Mouse (Mus musculus) testis, adult 2 months (tissue): ENCODE data around the gene Fam131c. TPM values are rescaled to one million over a fixed set of nuclear protein-coding genes. Genes with fewer than 3 reads are reported as not detected.

Experiments
- H3K27ac ChIP-seq: fragments of 200-500 bp; 2 replicates; pipeline ENCODE4 v1.5.1; 2012; ENCODE audit warnings: low read depth, low read length; ENCODE audit not compliant: control insufficient read depth, insufficient read depth
- H3K27me3 ChIP-seq: fragments of 200-500 bp; 2 replicates; pipeline ENCODE4 v1.6.1; 2012; ENCODE audit warnings: mild to moderate bottlenecking, low read length, moderate library complexity; ENCODE audit not compliant: control insufficient read depth, insufficient read depth
- H3K36me3 ChIP-seq: fragments of 200-500 bp; 2 replicates; pipeline ENCODE4 v1.6.1; 2012; ENCODE audit warnings: mild to moderate bottlenecking, low read length; ENCODE audit not compliant: control insufficient read depth, insufficient read depth
- H3K4me1 ChIP-seq: fragments of 200-500 bp; 2 replicates; pipeline ENCODE4 v1.6.1; 2012; ENCODE audit warnings: low read length; ENCODE audit not compliant: control insufficient read depth, insufficient read depth
- H3K4me3 ChIP-seq: fragments of 200-500 bp; 2 replicates; pipeline ENCODE4 v1.5.1; 2012; ENCODE audit warnings: low read depth, mild to moderate bottlenecking, low read length, moderate library complexity, mixed read lengths; ENCODE audit not compliant: control insufficient read depth
- CTCF ChIP-seq: fragments of 200-500 bp; IDR thresholded peaks from 2 replicates; pipeline ENCODE4 v1.5.1; 2012; ENCODE audit warnings: low read depth, mild to moderate bottlenecking, inconsistent platforms, low read length, moderate library complexity; ENCODE audit not compliant: control insufficient read depth, insufficient read depth, insufficient replicate concordance
- POLR2A ChIP-seq: fragments of 200-500 bp; IDR thresholded peaks from 2 replicates; pipeline ENCODE4 v1.6.1; 2012; ENCODE audit warnings: low read depth, mild to moderate bottlenecking, inconsistent platforms, low read length, moderate library complexity; ENCODE audit not compliant: control insufficient read depth
- polyA plus RNA-seq: library from polyadenylated mRNA; depleted of rRNA; stranded (reverse); fragments of >200 nt; gene quantifications from 2 replicates; pipeline ENCODE4 v1.2.3, GENCODE M21; 2012

Gene Fam131c
- polyA plus RNA-seq, 1 experiment, result 7.9 TPM

DNA sequence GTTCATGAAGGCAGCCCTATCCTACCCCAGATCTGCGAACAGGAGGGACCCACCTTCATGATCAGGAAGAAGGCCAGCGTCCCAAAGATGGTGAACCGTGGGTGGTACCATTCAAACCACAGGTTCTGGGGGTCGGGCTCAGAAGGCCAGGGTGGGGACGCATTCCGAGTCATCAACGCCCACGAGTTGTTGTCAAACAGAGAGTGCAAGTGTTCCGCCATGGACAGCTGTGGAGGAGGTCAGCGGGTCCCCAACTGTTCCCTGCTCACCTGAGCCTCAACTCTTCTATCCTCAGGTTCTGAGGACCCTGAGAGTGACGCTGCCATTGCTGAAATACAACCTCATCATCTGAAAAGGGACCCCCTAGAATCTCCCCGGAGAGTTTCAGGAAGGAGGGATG is 23.3 kb downstream of the Fam131c start:
- Histone ChIP-seq H3K4me1 (no peaks in the 10 kb centered on the region; the same call in 1 of the 2 replicates), H3K4me3 (no peak overlapping the region)

DNA sequence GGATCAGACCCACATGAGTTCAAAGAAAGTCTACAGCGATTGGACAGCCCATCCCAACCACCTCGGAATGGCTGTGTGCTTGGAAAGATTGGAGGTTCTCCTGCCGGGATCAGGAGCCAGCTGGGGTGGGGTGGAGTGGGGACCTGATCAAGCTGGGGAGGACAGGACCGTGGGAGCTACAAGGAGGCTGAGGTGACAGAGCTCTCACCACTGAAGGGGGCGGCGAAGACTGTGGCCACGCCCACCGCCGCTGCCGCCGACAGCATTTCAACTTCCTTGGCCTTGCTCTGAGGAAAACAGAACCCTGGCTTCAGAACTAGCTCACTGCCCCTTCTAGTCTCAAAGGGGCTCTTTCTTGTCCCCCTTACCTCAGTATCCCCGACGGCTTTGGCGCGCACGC is 26.7 kb downstream of the Fam131c start:
- H3K36me3 ChIP-seq, result no peaks in the 10 kb centered on the region
- H3K4me3 ChIP-seq, result no peak overlapping the region; the same call in 1 of the 2 replicates
- TF ChIP-seq CTCF (no peak), POLR2A (no peak)
- no peak overlapping the region for H3K27ac ChIP-seq
- H3K4me1 ChIP-seq, result no peaks in the 10 kb centered on the region; the same call in 1 of the 2 replicates
- H3K27me3 ChIP-seq, result no peaks in the 10 kb centered on the region

More for the DNA sequence above, 23.3 kb downstream of the Fam131c start:
- no peak overlapping the region for H3K27ac ChIP-seq
- H3K27me3 ChIP-seq, result no peaks in the 10 kb centered on the region
- TF ChIP-seq CTCF (no peak), POLR2A (no peak)
- H3K36me3 ChIP-seq, result no peaks in the 10 kb centered on the region

DNA sequence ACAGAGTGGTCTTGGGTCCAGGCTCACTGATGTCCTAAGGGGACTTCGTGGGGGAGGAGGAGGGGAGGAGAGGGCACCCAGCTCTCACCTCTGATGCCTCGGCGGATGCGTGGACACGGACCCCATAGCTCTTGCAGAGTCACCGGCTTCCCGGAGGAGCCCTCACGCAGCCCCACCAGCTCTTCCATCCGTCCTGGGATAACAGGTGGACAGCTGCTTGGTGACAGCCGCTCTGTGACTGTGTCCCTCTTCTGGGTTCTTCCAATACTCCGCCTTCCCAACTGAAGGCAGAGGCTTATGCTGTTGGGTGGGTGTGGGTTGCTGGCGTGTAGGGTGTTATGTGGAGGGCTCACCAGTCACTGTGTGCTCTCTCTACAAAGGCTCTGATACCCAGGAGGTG is 29.8 kb downstream of the Fam131c start:
- H3K36me3 ChIP-seq, result no peaks in the 10 kb centered on the region
- no peak overlapping the region for H3K27ac ChIP-seq
- no peaks in the 10 kb centered on the region for H3K27me3 ChIP-seq

DNA sequence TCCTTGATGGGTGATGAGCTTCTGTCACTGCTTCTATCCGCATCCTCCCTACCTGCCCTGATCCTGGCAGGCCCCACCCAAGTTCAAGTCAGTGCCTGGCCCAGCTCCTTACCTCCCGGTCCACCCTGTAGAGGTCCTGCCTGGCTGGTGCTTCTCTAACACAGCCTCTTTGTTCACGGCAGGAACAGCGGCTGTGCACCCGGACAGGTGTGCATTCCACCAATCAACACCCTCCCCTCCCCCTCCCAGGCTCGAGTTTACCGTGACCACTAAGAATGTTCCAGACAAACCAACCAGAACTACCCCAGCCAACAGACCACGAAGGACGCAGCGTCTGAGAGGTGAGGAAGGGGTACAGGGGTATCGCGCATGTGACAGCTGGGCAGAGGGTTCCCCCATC is 30.5 kb downstream of the Fam131c start, which contains the start of gene Clcnka:
Gene Clcnka, minus strand, starts transcription at position 180 of the 400 bp plus-strand sequence.
- no peaks in the 10 kb centered on the region; the same call in 1 of the 2 replicates for H3K4me1 ChIP-seq
- H3K36me3 ChIP-seq, result no peaks in the 10 kb centered on the region
- TF ChIP-seq CTCF (no peak), POLR2A (no peak)
- no peak within 1 kb of the TSS for H3K4me3 ChIP-seq
- no peak within 1 kb of the TSS for H3K27ac ChIP-seq
- H3K27me3 ChIP-seq, result no peaks in the 10 kb centered on the region

More for the DNA sequence above, 29.8 kb downstream of the Fam131c start:
- TF ChIP-seq POLR2A (no peak), CTCF (no peak)
- Histone ChIP-seq H3K4me3 (no peak overlapping the region), H3K4me1 (no peaks in the 10 kb centered on the region; the same call in 1 of the 2 replicates)

DNA sequence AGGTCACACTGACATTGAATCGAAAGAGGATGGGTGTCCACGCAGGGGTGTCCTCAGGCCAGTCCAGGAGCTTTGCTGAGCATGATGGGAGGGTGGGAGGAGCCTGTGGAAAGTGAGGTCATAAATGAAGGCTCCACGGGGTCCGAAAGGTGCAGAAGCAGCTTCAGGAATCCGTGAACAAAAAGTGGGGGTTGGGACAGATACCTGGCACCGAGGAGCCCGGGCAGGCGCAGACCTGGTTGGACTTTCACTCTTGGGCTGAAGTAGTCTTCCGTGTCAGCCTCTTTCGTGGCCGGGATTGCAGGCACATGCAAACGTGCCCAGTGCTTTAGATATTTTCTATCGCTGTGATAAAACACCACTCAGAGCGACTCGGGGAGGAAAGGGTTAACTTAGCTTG is 32.2 kb downstream of the Fam131c start:
- H3K27me3 ChIP-seq, result no peaks in the 10 kb centered on the region
- no peak overlapping the region for H3K4me3 ChIP-seq
- H3K36me3 ChIP-seq, result no peaks in the 10 kb centered on the region
- TF ChIP-seq POLR2A (no peak), CTCF (no peak)
- H3K4me1 ChIP-seq, result no peaks in the 10 kb centered on the region; the same call in 1 of the 2 replicates
- H3K27ac ChIP-seq, result no peak overlapping the region

DNA sequence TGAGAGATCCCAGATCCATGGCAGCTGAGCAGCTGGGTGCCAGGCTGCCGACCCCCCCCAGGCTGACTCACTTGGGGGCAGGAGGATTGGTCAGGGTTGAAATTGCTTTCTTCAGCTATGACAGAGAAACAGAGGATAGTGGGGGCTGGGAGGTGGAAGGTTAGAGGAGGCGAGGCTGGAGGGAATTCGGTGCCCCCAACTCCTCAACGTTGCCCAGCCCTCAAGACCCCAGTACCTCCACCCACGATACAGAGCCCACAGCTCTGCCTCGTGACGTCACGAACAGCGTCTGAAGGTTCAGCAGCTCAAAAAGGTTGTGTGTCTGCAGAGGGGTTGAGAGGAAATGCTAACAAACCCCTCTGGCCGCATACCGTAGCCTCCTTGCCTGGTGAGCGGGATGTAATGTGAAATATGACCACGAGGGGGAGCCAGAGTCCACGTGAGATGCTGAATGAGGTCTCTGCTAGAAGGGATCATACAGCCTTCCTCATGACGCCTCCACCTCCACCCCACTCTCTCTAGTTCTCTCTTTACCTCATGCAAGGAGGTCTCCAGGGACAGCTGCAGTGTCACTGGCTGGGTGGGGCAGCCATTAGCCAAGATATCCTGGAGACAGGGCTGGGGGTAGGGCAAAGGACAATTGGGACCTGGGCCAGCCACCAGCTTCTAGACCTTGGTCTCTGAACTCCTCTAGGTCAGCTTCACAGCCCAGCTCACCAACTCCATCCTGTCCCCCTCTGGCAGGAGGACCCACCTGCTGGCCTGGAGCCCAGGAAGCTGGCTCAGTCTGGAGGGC is 36.7 kb downstream of the Fam131c start:
- no peak overlapping the region for H3K4me3 ChIP-seq
- TF ChIP-seq CTCF (peak; percentile 98), POLR2A (no peak)
- H3K36me3 ChIP-seq, result no peaks in the 10 kb centered on the region

DNA sequence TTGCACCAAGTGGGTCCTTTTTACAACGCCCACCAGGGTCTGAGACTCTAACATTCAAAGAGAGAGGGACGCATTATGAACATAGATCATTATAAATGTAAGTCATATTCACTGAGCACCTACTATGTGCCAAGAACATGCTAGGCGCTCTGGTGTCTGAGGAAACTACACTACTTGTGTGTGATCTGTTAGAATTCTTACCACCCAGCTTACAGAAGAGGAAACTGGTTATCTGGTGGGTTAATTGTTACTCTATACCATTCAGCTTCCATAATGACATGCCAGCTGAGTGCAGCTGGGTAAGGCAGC is 37.2 kb downstream of the Fam131c start:
- no peaks in the 10 kb centered on the region; the same call in 1 of the 2 replicates for H3K4me1 ChIP-seq
- TF ChIP-seq CTCF, result no peak
- no peak for TF ChIP-seq POLR2A
- no peaks in the 10 kb centered on the region for H3K27me3 ChIP-seq
- H3K4me3 ChIP-seq, result no peak overlapping the region
- H3K36me3 ChIP-seq, result no peaks in the 10 kb centered on the region
- no peak overlapping the region for H3K27ac ChIP-seq

More for the DNA sequence above, 36.7 kb downstream of the Fam131c start:
- H3K4me1 ChIP-seq, result no peaks in the 10 kb centered on the region; the same call in 1 of the 2 replicates
- H3K27me3 ChIP-seq, result no peaks in the 10 kb centered on the region
- H3K27ac ChIP-seq, result no peak overlapping the region
